Mouse (Mus musculus) embryonic fibroblast, embryonic 13.5 days (primary cell): ENCODE measurements around the gene Hsd17b12. TPM values are rescaled to one million over a fixed set of nuclear protein-coding genes. Genes with fewer than 3 reads are reported as not detected.

Experiments used
- H3K27ac ChIP-seq: 2 replicates; pipeline ENCODE4 v1.5.1; 2012; ENCODE audit warnings: low read length, control low read depth, inconsistent platforms; ENCODE audit not compliant: insufficient read depth
- H3K4me1 ChIP-seq: 2 replicates; pipeline ENCODE4 v1.6.1; 2011; ENCODE audit warnings: low read length; ENCODE audit not compliant: control insufficient read depth, insufficient read depth
- H3K4me3 ChIP-seq: 2 replicates; pipeline ENCODE4 v1.5.1; 2011; ENCODE audit warnings: mild to moderate bottlenecking, control low read depth, low read length; ENCODE audit not compliant: insufficient read depth
- CTCF ChIP-seq: IDR thresholded peaks from 2 replicates; pipeline ENCODE4 v1.5.1; 2011; ENCODE audit warnings: mild to moderate bottlenecking, control low read depth, low read length, moderate library complexity, borderline replicate concordance; ENCODE audit not compliant: insufficient read depth
- POLR2A ChIP-seq: IDR thresholded peaks from 2 replicates; pipeline ENCODE4 v1.6.1; 2011; ENCODE audit warnings: low read depth, mild to moderate bottlenecking, control low read depth, low read length, moderate library complexity
- polyA plus RNA-seq: library from polyadenylated mRNA; stranded (reverse); fragments of >200 nt; gene quantifications from 2 replicates; pipeline ENCODE4 v1.2.4, GENCODE M21; 2011; ENCODE audit warnings: low read depth; ENCODE audit not compliant: missing spikeins, insufficient read length

Hsd17b12 gene
- polyA plus RNA-seq, 1 experiment = 162 TPM

DNA sequence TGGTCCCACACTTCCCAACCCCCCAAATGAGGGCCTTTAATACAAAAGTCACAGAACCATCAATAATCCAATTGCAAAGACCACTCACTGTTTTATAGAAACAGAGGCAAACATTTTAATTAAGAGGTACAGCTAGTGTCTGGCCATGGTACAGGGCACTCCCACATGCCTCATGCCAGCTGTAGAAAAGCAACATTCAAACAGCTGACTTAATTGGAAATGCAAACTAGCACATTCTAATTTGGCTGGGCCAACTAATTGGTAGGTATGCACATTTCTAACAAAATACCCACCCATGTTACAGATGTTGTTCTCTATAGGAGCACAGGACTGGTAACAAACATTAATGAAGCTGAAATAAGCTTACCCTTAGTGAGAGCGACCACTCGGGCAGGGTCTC is 54.0 kb downstream of the Hsd17b12 start:
- Histone ChIP-seq H3K4me3 (no peak overlapping the region), H3K27ac (no peak overlapping the region), H3K4me1 (peaks cover 7% of the 10 kb centered on the region)
- no peak for TF ChIP-seq CTCF
- no peak for TF ChIP-seq POLR2A

DNA sequence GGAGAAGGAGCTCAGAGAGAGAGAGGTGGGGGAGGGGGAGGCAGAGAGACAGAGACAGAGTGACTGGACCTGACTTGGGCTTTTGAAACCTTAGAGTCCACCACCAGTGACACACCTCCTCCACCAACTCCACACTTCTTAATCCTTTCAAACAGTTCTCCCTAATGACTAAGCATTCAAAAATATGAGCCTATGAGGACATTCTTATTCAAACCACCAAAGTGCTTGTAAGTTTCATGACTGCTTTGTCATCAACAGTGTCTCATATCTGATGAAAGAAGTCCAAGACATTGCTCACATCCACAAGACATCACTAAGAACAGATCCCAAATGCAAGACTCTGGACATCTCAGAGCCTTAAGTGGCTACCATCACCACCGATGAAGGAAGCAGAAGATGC is 67.9 kb downstream of the Hsd17b12 start:
- TF ChIP-seq CTCF (no peak), POLR2A (no peak)
- H3K4me3 ChIP-seq = no peak overlapping the region
- peak overlapping the region; percentile 62 for H3K27ac ChIP-seq
- H3K4me1 ChIP-seq = peaks cover 3% of the 10 kb centered on the region; the same call in 1 of the 2 replicates

DNA sequence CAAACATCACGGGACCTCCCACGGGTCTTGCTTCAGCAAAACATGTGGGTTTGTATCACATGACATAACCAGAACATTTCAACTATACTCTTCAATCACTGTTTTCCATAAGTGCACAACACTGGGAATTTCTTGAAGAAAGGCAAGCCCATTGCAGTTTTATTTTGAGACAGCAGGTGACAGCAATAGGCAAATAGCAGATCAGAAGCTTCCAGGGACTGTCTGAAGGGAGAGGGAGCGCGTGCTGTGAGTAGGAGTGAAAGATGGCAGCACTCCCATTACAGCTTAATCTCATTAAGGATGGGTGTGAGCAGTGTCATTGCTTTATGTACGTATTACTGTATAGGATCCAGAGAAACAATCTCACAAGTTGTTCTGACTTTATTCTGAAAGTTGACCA is 88.3 kb downstream of the Hsd17b12 start:
- no peak overlapping the region for H3K4me3 ChIP-seq
- no peaks in the 10 kb centered on the region for H3K4me1 ChIP-seq
- H3K27ac ChIP-seq = no peak overlapping the region
- TF ChIP-seq CTCF (no peak), POLR2A (no peak)

DNA sequence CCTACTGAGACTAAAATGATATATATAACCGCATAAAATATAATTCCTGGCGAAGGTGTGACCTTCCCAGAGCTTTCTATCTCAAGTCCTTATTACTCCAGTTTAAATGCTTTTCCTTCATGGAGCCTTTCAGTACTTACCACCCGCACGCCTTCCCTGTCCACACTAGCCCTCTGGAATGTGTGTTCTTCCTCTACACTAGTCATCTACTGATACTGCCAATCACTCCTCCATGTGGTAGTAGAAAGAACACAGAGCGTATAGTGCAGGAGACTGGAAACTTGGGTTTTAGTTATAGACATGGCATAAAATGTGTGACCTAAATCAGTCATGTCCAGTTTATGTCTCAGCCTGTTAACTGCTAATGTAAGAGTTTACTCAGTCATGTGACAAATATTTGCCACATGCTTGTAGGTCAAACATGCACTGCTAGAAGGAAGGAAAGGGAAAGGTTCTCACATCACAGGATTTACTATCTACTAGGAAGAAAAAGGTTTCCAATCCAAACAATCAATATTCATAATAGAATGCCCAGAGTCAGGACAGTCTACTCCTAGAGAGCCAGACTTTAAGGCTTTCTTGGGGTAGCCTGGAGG is 91.1 kb downstream of the Hsd17b12 start:
- no peak overlapping the region for H3K27ac ChIP-seq
- H3K4me3 ChIP-seq = no peak overlapping the region
- TF ChIP-seq CTCF (no peak), POLR2A (no peak)
- no peaks in the 10 kb centered on the region for H3K4me1 ChIP-seq

DNA sequence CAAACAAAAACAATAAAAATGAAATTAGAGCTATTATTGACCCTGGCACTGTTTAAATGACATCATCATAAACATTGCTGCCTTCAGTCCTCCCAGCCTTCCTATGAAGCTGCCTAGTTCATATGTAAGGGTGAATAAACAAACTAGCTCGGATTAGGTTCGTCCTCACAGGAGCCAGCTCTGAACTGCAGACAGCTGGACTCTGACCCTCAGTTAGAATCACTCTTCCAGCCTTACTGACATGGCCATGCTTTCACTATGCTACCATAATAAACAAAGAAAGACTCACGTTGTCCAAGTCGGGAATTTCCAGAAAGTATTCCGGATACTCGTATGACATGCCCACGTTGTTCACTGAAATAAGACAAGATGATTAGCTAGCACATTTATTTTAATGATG is 91.6 kb downstream of the Hsd17b12 start:
- H3K4me3 ChIP-seq = no peak overlapping the region
- no peak overlapping the region for H3K27ac ChIP-seq
- TF ChIP-seq POLR2A = no peak
- no peak for TF ChIP-seq CTCF
- no peaks in the 10 kb centered on the region for H3K4me1 ChIP-seq

DNA sequence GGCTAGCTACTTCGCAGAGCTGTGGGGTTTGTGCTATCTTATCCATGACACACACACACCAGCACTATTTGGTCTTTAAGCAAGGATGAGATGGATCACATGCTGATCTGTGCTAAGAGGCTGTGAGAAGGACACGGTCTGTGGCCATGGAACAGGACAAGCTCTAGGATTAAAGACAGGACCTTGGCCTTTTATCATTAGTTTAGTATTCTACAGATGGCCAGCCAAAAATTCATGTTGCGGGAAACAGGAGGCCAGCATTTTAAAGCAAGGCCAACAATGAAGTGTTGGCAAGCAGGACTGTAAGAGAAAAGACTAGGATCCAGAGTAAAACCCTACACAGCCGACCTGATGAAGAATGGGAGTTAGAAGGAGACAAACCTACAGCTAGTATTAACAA is 95.0 kb downstream of the Hsd17b12 start:
- no peaks in the 10 kb centered on the region for H3K4me1 ChIP-seq
- TF ChIP-seq POLR2A (no peak), CTCF (no peak)
- no peak overlapping the region for H3K27ac ChIP-seq
- H3K4me3 ChIP-seq = no peak overlapping the region

DNA sequence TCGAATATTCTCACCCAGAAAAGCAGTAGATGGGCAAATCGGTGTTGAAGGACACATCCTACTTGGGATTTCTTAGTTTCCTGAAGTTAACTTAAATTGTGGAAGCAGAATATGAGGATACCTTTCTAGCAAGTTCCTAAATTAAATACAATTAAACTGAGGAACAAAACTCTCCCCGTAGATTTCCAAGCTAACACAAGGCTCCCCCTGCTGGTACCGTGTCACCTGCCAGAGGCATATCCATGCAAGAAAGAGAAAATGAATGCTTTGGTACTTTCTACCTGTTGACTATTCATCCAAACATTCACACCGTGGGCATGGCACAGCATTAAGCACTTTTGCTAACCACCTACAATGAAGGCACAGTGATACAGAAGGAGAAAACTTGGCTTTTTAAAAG is 98.3 kb downstream of the Hsd17b12 start:
- TF ChIP-seq POLR2A = no peak
- TF ChIP-seq CTCF = no peak; the same call in 1 of the 2 replicates
- H3K4me1 ChIP-seq = no peaks in the 10 kb centered on the region
- H3K27ac ChIP-seq = no peak overlapping the region
- H3K4me3 ChIP-seq = no peak overlapping the region

DNA sequence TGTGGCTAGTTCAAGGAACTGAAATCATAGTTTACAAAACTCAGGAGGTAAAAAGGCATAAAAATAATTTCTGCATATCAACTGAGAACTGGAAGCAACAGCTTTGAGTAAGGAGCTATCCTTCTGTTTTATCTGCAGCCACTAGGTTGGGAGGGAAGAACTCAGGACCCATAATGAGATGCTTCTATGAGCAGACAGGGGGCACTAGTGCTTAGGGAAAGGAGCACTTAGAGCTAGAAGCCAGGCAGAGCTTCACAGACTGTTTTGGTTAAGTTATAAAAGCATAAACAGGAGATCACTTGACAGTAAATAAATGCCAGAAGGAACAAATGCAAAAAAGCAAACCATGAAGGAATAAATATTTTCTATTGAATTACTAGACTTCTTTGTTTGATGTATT is 103.0 kb downstream of the Hsd17b12 start:
- TF ChIP-seq POLR2A (no peak), CTCF (no peak)
- H3K27ac ChIP-seq = no peak overlapping the region
- peaks cover 9% of the 10 kb centered on the region for H3K4me1 ChIP-seq
- H3K4me3 ChIP-seq = no peak overlapping the region

DNA sequence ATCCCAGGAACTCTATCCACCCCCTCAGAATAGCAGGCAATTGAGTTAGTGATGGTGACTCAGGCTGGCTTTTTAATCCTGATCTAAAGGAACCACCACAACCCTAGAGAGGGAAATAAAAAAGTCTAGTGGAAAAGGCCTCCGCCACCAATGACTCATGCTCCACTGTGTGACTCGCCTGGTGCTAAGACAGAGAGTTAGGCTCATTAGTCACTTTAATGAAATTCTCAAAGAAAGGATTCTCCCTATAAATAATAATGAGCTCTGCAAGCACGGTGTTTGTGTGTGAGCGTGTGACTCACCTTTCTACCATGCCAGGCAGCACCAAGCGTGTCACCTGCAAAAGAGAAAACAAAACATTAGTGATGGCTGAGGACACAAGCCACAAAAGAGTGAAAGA is 105.8 kb downstream of the Hsd17b12 start:
- TF ChIP-seq POLR2A (no peak), CTCF (no peak)
- H3K4me1 ChIP-seq = peaks cover 13% of the 10 kb centered on the region
- no peak overlapping the region for H3K27ac ChIP-seq
- no peak overlapping the region for H3K4me3 ChIP-seq

DNA sequence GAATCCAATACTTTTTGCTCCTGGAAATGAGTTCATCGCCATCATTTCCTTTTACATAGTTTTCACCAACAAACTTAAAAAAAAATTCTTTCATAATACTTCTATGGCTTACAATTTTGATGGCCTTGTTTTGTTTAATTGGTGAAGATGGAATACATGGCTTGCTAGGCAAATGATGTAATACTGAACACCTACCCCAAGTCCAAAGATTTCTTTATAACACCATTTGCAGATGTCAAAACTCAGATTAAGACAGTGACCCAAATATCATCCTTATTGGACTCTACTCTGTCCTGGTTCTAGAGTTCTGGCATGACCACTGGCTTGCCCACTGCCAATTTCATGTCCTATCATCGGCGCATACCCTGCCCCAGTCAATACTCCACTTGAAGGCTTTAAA is 106.9 kb downstream of the Hsd17b12 start:
- Histone ChIP-seq H3K4me1 (peaks cover 15% of the 10 kb centered on the region), H3K27ac (no peak overlapping the region), H3K4me3 (no peak overlapping the region)
- no peak for TF ChIP-seq POLR2A
- TF ChIP-seq CTCF = no peak

DNA sequence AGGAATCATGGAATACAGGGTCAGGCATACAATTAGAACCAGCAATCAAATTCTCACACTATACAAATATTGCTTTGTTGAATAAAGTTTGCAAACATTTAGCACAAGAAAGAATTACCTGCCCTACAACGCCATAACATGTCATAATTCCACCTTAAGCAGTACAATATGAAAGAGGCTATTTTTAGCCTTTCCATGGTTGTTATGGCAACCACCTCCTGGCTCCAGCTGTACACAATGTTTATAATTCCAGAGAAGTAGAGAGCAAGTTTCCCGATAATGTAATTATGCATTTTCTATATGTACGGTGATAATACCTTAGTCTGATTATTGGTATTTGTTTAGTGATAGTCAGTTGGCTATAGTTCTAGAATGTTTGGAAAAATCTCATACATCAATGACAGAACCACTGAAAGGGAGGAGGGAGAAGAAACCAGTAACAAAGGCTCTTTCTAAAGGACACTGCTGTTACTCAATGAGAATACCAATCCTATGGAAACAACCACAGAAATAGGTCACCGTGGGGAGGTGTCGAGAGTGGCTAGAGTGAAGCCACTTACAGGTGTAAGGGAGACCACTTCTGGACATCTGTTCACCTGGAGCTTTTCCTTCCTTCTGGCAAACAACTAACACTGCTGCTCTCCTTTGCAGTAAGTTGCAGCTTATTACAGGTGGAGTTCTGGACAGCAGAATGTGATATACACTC is 108.1 kb downstream of the Hsd17b12 start:
- no peak overlapping the region for H3K27ac ChIP-seq
- H3K4me3 ChIP-seq = no peak overlapping the region
- peaks cover 27% of the 10 kb centered on the region for H3K4me1 ChIP-seq
- TF ChIP-seq CTCF (no peak), POLR2A (no peak)
